Mouse (Mus musculus): ENCODE measurements around the gene Gatad2a.

- TF ChIP-seq POLR2A (IDR thresholded peaks at IDR 0.05; ENCODE audit: low read depth, low read length) (peak; percentile 74), CTCF (IDR thresholded peaks at IDR 0.05; ENCODE audit: borderline replicate concordance, insufficient read depth, low read length) (no peak)
These were observed 93.1 kb downstream of the Gatad2a start for GRCm38 (mm10) chr8:69903063-69903542.
